In genomic region chr10:75880771-75881577, GRCm38 (mm10) we compare ENCODE assay signal across 11 mouse cellular contexts. TPM values are rescaled to one million over a fixed set of nuclear protein-coding genes. Genes with fewer than 3 reads are reported as not detected.
A peak's percentile ranks its signal among the peaks of the same experiment; 100 is the strongest.
DNase-seq lines count a peak whose midpoint lies in the region; ATAC-seq and TF ChIP-seq lines count a peak whose summit lies in the region.
"Had no signal": no experiment of that assay in that cellular context is flagged by ENCODE, and none has a peak within 500 bp of the region (broad histone marks: within the 10 kb centered on the region; RNA-seq: fewer than 3 reads in every experiment).

No protein-coding gene starts in this region.

- 56% methylated on average over 6 of the region's 6 CpGs for WGBS in heart, embryonic 13.5 days
- 21% methylated on average over 6 of the region's 6 CpGs for whole genome bisulfite sequencing in stomach, postnatal 0 days

- no peak for ATAC-seq in heart, embryonic 13.5 days (ENCODE audit: extremely low read depth, insufficient number of reproducible peaks, low FRiP score, low TSS enrichment)
- ATAC-seq in stomach, postnatal 0 days (ENCODE audit: low FRiP score, low TSS enrichment): no peak

- TF ChIP-seq POLR2A in testis, adult 2 months (IDR thresholded peaks at IDR 0.05; ENCODE audit: control insufficient read depth, low read depth, low read length): no peak

- H3K27me3 ChIP-seq in heart, embryonic 13.5 days (replicated peaks): peaks cover 12% of the 10 kb centered on the region
- no peaks in the 10 kb centered on the region for H3K27me3 ChIP-seq in testis, adult 2 months (ENCODE audit: control insufficient read depth, insufficient read depth, low read length)
- H3K27me3 ChIP-seq in stomach, postnatal 0 days (ENCODE audit: control insufficient read depth, insufficient read depth, low read length): no peaks in the 10 kb centered on the region
- H3K27me3 ChIP-seq: CH12.LX had no signal

- H3K4me1 ChIP-seq in heart, embryonic 13.5 days: peaks cover 5% of the 10 kb centered on the region; the same call in 1 of the 2 replicates
- peaks cover 12% of the 10 kb centered on the region for H3K4me1 ChIP-seq in testis, adult 2 months (ENCODE audit: control insufficient read depth, insufficient read depth, low read length)
- no peaks in the 10 kb centered on the region for H3K4me1 ChIP-seq in stomach, postnatal 0 days (replicated peaks; ENCODE audit: control insufficient read depth, insufficient read depth)

- no peaks in the 10 kb centered on the region for H3K36me3 ChIP-seq in heart, embryonic 13.5 days
- H3K36me3 ChIP-seq in testis, adult 2 months (ENCODE audit: control insufficient read depth, insufficient read depth, low read length): no peaks in the 10 kb centered on the region
- H3K36me3 ChIP-seq in stomach, postnatal 0 days (ENCODE audit: control insufficient read depth, insufficient read depth, low read length): no peaks in the 10 kb centered on the region

- peak overlapping the region; percentile 55 for H3K27ac ChIP-seq in heart, embryonic 13.5 days (replicated peaks)
- H3K27ac ChIP-seq in testis, adult 2 months (ENCODE audit: control insufficient read depth, insufficient read depth, low read depth, low read length): peak overlapping the region; percentile 68; the same call in 1 of the 2 replicates
- H3K27ac ChIP-seq in stomach, postnatal 0 days (replicated peaks): peak overlapping the region; percentile 45; the same call in 1 of the 2 replicates

- intact Hi-C loops in heart, postnatal 36 days (cut with DNase I): loop anchor here (10.0 kb wide), 1 partner anchor 324 kb away; no protein-coding TSS in a partner anchor

- H3K9me3 ChIP-seq in heart, embryonic 13.5 days: no peaks in the 10 kb centered on the region
- no peaks in the 10 kb centered on the region for H3K9me3 ChIP-seq in stomach, postnatal 0 days (ENCODE audit: control insufficient read depth, low read length)

- no peak overlapping the region for H3K4me3 ChIP-seq in heart, embryonic 13.5 days
- no peak overlapping the region for H3K4me3 ChIP-seq in testis, adult 2 months (ENCODE audit: control insufficient read depth, low read depth, low read length)
- H3K4me3 ChIP-seq in stomach, postnatal 0 days (ENCODE audit: low read depth, low read length): no peak overlapping the region

- no peak for DNase-seq in heart, postnatal 36 days
- no peak for DNase-seq in testis, postnatal 14 days (ENCODE audit: low spot score)
- peak; percentile 56 for DNase-seq in forelimb bud, embryonic 11.5 days (ENCODE audit: low read depth, low spot score)
- DNase-seq in stomach, postnatal 0 days (ENCODE audit: low spot score): no peak
- no peak for DNase-seq in left cerebral cortex, adult 9 months (ENCODE audit: low spot score in 2 of 2)
- DNase-seq in embryo, embryonic 9.5 days (ENCODE audit: extremely low spot score): no peak
- DNase-seq: gastrocnemius, postnatal 25 days; thymus, postnatal 4 days had no signal

- H3K4me2 ChIP-seq in heart, embryonic 13.5 days: no peak overlapping the region
- no peak overlapping the region for H3K4me2 ChIP-seq in stomach, postnatal 0 days (replicated peaks; ENCODE audit: low read depth)

- no peak for TF ChIP-seq EP300 in stomach, postnatal 0 days (optimal IDR thresholded peaks at IDR 0.05)

- no peak overlapping the region for H3K9ac ChIP-seq in heart, embryonic 13.5 days
- no peak overlapping the region for H3K9ac ChIP-seq in stomach, postnatal 0 days (ENCODE audit: low read length)

- TF ChIP-seq CTCF in testis, adult 2 months (IDR thresholded peaks at IDR 0.05; ENCODE audit: control insufficient read depth, insufficient read depth, insufficient replicate concordance, low read depth, low read length): no peak
- no peak for TF ChIP-seq CTCF in stomach, postnatal 0 days (IDR thresholded peaks at IDR 0.05; ENCODE audit: low read depth)

RNA-seq across cellular contexts. Expression of gene Derl3, which starts 12.2 kb away (rescaled TPM):
- polyA plus RNA-seq in heart, embryonic 13.5 days (2015; fragmentation: Nextera tagmentation; extraction: Ambion mirVana): 2.4 TPM in 2 replicates
- under 1 TPM; 0.61 to 0.68 TPM for total RNA-seq in heart, postnatal 36 days (2021)
- 120 and 145 TPM in 2 replicates for polyA plus RNA-seq in testis, adult 2 months (2012; rRNA removed)
- 23.6 and 32.3 TPM in 2 replicates for polyA plus RNA-seq in stomach, postnatal 0 days (2015; fragmentation: Nextera tagmentation; extraction: Ambion mirVana)
- total RNA-seq: gastrocnemius, postnatal 25 days had no signal

RNA-seq across cellular contexts. Expression of gene Mif, which starts 20.9 kb away (rescaled TPM):
- polyA plus RNA-seq in heart, embryonic 13.5 days (2015; fragmentation: Nextera tagmentation; extraction: Ambion mirVana): 2,411 and 2,681 TPM in 2 replicates
- total RNA-seq in heart, postnatal 36 days (2021): 100 to 1,000 TPM; 196 to 202 TPM
- 261 and 275 TPM in 2 replicates for polyA plus RNA-seq in testis, adult 2 months (2012; rRNA removed)
- polyA plus RNA-seq in stomach, postnatal 0 days (2015; fragmentation: Nextera tagmentation; extraction: Ambion mirVana): 805 and 984 TPM in 2 replicates

RNA-seq across cellular contexts. Expression of gene Smarcb1, which starts 40.4 kb away (rescaled TPM):
- 118 and 125 TPM in 2 replicates for polyA plus RNA-seq in heart, embryonic 13.5 days (2015; fragmentation: Nextera tagmentation; extraction: Ambion mirVana)
- 10 to 100 TPM; 20.0 to 20.6 TPM for total RNA-seq in heart, postnatal 36 days (2021)
- 41.7 and 43.9 TPM in 2 replicates for polyA plus RNA-seq in testis, adult 2 months (2012; rRNA removed)
- polyA plus RNA-seq in stomach, postnatal 0 days (2015; fragmentation: Nextera tagmentation; extraction: Ambion mirVana): 81.9 and 82.8 TPM in 2 replicates

RNA-seq across cellular contexts. Expression of gene Gstt2, which starts 43.8 kb away (rescaled TPM):
- 9.5 and 13.0 TPM in 2 replicates for polyA plus RNA-seq in heart, embryonic 13.5 days (2015; fragmentation: Nextera tagmentation; extraction: Ambion mirVana)
- total RNA-seq in heart, postnatal 36 days (2021): 10 to 100 TPM; 13.2 to 13.5 TPM
- polyA plus RNA-seq in testis, adult 2 months (2012; rRNA removed): 159 and 168 TPM in 2 replicates
- 77.4 and 81.0 TPM in 2 replicates for polyA plus RNA-seq in stomach, postnatal 0 days (2015; fragmentation: Nextera tagmentation; extraction: Ambion mirVana)

RNA-seq across cellular contexts. Expression of gene Chchd10, which starts 52.0 kb away (rescaled TPM):
- 463 and 524 TPM in 2 replicates for polyA plus RNA-seq in heart, embryonic 13.5 days (2015; fragmentation: Nextera tagmentation; extraction: Ambion mirVana)
- total RNA-seq in heart, postnatal 36 days (2021): 1,000 to 10,000 TPM; 1,903 to 1,946 TPM
- 64.5 and 78.9 TPM in 2 replicates for polyA plus RNA-seq in testis, adult 2 months (2012; rRNA removed)
- polyA plus RNA-seq in stomach, postnatal 0 days (2015; fragmentation: Nextera tagmentation; extraction: Ambion mirVana): 232 and 235 TPM in 2 replicates
